Mouse (Mus musculus): ENCODE measurements around the gene Ifngr2.

DNA sequence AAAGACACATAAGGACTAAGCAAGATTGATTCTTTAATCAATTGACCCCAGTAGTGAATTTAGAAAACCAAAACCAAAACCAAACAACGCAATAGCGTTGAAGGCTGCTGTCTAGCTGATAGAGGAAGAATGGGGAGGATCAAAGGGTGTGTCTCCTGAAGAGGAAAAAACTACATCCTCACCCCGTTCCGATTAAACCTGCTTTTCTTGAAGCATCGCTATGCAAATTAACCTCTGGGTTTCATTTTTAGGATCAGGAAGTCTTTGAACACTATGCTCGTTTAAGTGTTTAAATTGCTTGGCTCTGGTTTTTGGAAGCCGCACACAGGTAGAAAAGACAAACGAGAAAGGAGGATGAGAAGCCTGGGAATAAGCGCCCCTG is 49.5 kb downstream of the Ifngr2 start:
- no peak for TF ChIP-seq CTCF (IDR thresholded peaks at IDR 0.05; ENCODE audit: extremely low read depth, insufficient read length, insufficient replicate concordance, low read depth, low read length)
- TF ChIP-seq POLR2A (IDR thresholded peaks at IDR 0.05; ENCODE audit: low read depth, low read length), result no peak
